Comparison of ENCODE assay signal across 28 mouse cellular contexts in the genomic region with DNA sequence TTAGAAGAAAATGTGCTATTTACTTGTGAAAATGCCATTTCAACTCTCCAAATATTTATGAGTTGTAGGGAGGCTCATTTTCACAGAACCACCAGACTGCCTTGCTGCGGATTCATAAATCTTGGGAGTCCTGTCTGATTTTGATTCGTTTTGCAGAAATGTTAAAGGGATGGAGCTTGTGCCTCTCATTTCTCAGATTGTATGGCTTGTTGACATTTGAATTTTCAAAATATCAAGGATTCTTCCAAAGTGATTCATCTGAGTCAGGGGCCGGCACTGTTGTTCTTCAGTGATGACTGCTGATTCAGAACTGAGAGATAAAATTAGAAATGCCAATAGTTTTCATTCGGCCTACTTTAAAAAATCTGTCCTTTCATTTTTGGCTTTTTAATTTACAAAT. TPM values are rescaled to one million over a fixed set of nuclear protein-coding genes. Genes with fewer than 3 reads are reported as not detected.
DNase-seq lines count a peak whose midpoint lies in the region; ATAC-seq and TF ChIP-seq lines count a peak whose summit lies in the region.
"Had no signal": no experiment of that assay in that cellular context is flagged by ENCODE, and none has a peak within 500 bp of the region (broad histone marks: within the 10 kb centered on the region; RNA-seq: fewer than 3 reads in every experiment).

No protein-coding gene starts in this region.

- no peaks in the 10 kb centered on the region for H3K36me3 ChIP-seq in forebrain, postnatal 0 days (ENCODE audit: insufficient read depth)
- H3K36me3 ChIP-seq in forebrain, embryonic 11.5 days (ENCODE audit: control insufficient read depth, insufficient read depth, low read length): no peaks in the 10 kb centered on the region
- H3K36me3 ChIP-seq in heart, embryonic 10.5 days: no peaks in the 10 kb centered on the region
- H3K36me3 ChIP-seq: embryonic facial prominence, embryonic 15.5 days; forebrain, embryonic 12.5 days; hindbrain, embryonic 12.5 days had no signal

- no peaks in the 10 kb centered on the region for H3K9me3 ChIP-seq in forebrain, postnatal 0 days (ENCODE audit: low read length)
- H3K9me3 ChIP-seq in forebrain, embryonic 11.5 days (ENCODE audit: control insufficient read depth, low read length): no peaks in the 10 kb centered on the region
- no peaks in the 10 kb centered on the region for H3K9me3 ChIP-seq in heart, embryonic 10.5 days
- H3K9me3 ChIP-seq: embryonic facial prominence, embryonic 15.5 days; forebrain, embryonic 12.5 days; hindbrain, embryonic 12.5 days had no signal

- no peak overlapping the region for H3K9ac ChIP-seq in forebrain, postnatal 0 days
- H3K9ac ChIP-seq in forebrain, embryonic 11.5 days (ENCODE audit: low read length): no peak overlapping the region
- H3K9ac ChIP-seq: embryonic facial prominence, embryonic 15.5 days; forebrain, embryonic 12.5 days; hindbrain, embryonic 12.5 days had no signal

- no peaks in the 10 kb centered on the region for H3K27me3 ChIP-seq in forebrain, postnatal 0 days (ENCODE audit: insufficient read depth, low read length)
- H3K27me3 ChIP-seq in forebrain, embryonic 11.5 days (ENCODE audit: control insufficient read depth, insufficient read depth, low read length): no peaks in the 10 kb centered on the region
- no peaks in the 10 kb centered on the region for H3K27me3 ChIP-seq in heart, embryonic 10.5 days (ENCODE audit: insufficient read depth, poor library complexity, severe bottlenecking)
- H3K27me3 ChIP-seq: CH12.LX; embryonic facial prominence, embryonic 15.5 days; forebrain, embryonic 12.5 days; hindbrain, embryonic 12.5 days had no signal

- peak; percentile 27 to 77 for DNase-seq in adrenal gland, adult (ENCODE audit: inconsistent age in 2 of 2, low spot score in 1 of 2)
- no peak for DNase-seq in adrenal gland, postnatal 25 days
- DNase-seq in forebrain, postnatal 0 days: peak; percentile 28
- DNase-seq in forebrain, embryonic 11.5 days (ENCODE audit: low spot score): no peak
- peak; percentile 11 for DNase-seq in 3134 (ENCODE audit: extremely low read depth, insufficient read length, low spot score)
- DNase-seq in brain, adult 2 months (ENCODE audit: low read depth, low spot score): peak; percentile 19
- DNase-seq in heart, embryonic 10.5 days (ENCODE audit: low spot score): no peak
- DNase-seq: cerebellum, adult 11 months; cerebellum, adult 8-10 months; cerebellum, postnatal 14 days; embryo, embryonic 11 days; gastrocnemius, adult 2 months; gastrocnemius, postnatal 25 days; heart, postnatal 10 days; heart, postnatal 4 days had no signal

- H3K4me2 ChIP-seq in forebrain, postnatal 0 days (ENCODE audit: low read depth): no peak overlapping the region
- H3K4me2 ChIP-seq in forebrain, embryonic 11.5 days (ENCODE audit: low read depth, low read length, severe bottlenecking): no peak overlapping the region
- H3K4me2 ChIP-seq: embryonic facial prominence, embryonic 15.5 days; forebrain, embryonic 12.5 days; hindbrain, embryonic 12.5 days had no signal

- H3K27ac ChIP-seq in forebrain, postnatal 0 days (ENCODE audit: low read depth, low read length): no peak overlapping the region
- no peak overlapping the region for H3K27ac ChIP-seq in forebrain, embryonic 11.5 days (ENCODE audit: low read depth, low read length)
- H3K27ac ChIP-seq in heart, embryonic 10.5 days: no peak overlapping the region
- H3K27ac ChIP-seq: embryonic facial prominence, embryonic 15.5 days; forebrain, embryonic 12.5 days; gastrocnemius, adult 2 months; hindbrain, embryonic 12.5 days had no signal

- no peaks in the 10 kb centered on the region for H3K4me1 ChIP-seq in forebrain, postnatal 0 days (ENCODE audit: insufficient read depth)
- H3K4me1 ChIP-seq in forebrain, embryonic 11.5 days (replicated peaks; ENCODE audit: control insufficient read depth, insufficient read depth, low read length): no peaks in the 10 kb centered on the region
- H3K4me1 ChIP-seq in heart, embryonic 10.5 days: peaks cover 5% of the 10 kb centered on the region; the same call in 1 of the 2 replicates
- H3K4me1 ChIP-seq: embryonic facial prominence, embryonic 15.5 days; forebrain, embryonic 12.5 days; hindbrain, embryonic 12.5 days had no signal

- TF ChIP-seq CTCF in forebrain, postnatal 0 days (IDR thresholded peaks at IDR 0.05; ENCODE audit: low read depth): no peak

- WGBS in forebrain, postnatal 0 days: 66% methylated on average over 4 of the region's 4 CpGs
- WGBS in forebrain, embryonic 11.5 days: 83% methylated on average over 4 of the region's 4 CpGs
- WGBS in heart, embryonic 10.5 days: 78% methylated on average over 4 of the region's 4 CpGs

- ATAC-seq in forebrain, postnatal 0 days: peak; percentile 20; the same call in 1 of the 2 replicates
- no peak for ATAC-seq in forebrain, embryonic 11.5 days (replicated peaks; ENCODE audit: low FRiP score)
- ATAC-seq: hindbrain, embryonic 16.5 days; inflammation-experienced regulatory T-cells, adult 6 months; intestine, postnatal 0 days had no signal

- no peak overlapping the region for H3K4me3 ChIP-seq in forebrain, postnatal 0 days (ENCODE audit: low read depth, low read length)
- H3K4me3 ChIP-seq in forebrain, embryonic 11.5 days (ENCODE audit: low read depth, low read length): no peak overlapping the region
- no peak overlapping the region for H3K4me3 ChIP-seq in heart, embryonic 10.5 days
- H3K4me3 ChIP-seq: embryonic facial prominence, embryonic 15.5 days; forebrain, embryonic 12.5 days; gastrocnemius, adult 2 months; hindbrain, embryonic 12.5 days had no signal

RNA-seq across cellular contexts. Expression of a gene that starts 18.6 kb away (rescaled TPM):
- total RNA-seq in adrenal gland, postnatal 25 days (2021): not detected in 2 replicates
- not detected in 2 replicates for total RNA-seq in forebrain, postnatal 0 days (2014; rRNA removed)
- polyA plus RNA-seq in forebrain, postnatal 0 days (2015; fragmentation: Nextera tagmentation; extraction: Ambion mirVana): not detected in 2 replicates
- polyA plus RNA-seq in forebrain, embryonic 11.5 days (2014; fragmentation: Nextera tagmentation; extraction: Ambion mirVana): not detected in 2 replicates
- not detected in 2 replicates for polyA plus RNA-seq in heart, embryonic 10.5 days (2016; fragmentation: Nextera tagmentation; extraction: Ambion mirVana)
- total RNA-seq: CH12.LX; common myeloid progenitor, adult 5-6 weeks; gastrocnemius, adult 2 months; gastrocnemius, postnatal 25 days; granulocyte monocyte progenitor cell, adult 5-6 weeks; heart, postnatal 10 days; heart, postnatal 4 days had no signal
- polyA plus RNA-seq: brain, embryonic 14.5 days; embryonic facial prominence, embryonic 11.5 days; embryonic facial prominence, embryonic 15.5 days; forebrain, embryonic 12.5 days; forebrain, embryonic 16.5 days; heart, embryonic 14.5 days; hindbrain, embryonic 16.5 days; inflammation-experienced regulatory T-cells, adult 6 months; intestine, postnatal 0 days had no signal

Comparison
In these comparisons a context has a peak if more than half of its experiments do, and no peak if none do; other contexts are left out.
1. DNase-seq: peak in adrenal gland, adult (2 of 2), forebrain, postnatal 0 days (single experiment), 3134 (single experiment) and brain, adult 2 months (single experiment); none in adrenal gland, postnatal 25 days (single experiment), forebrain, embryonic 11.5 days (single experiment) and heart, embryonic 10.5 days (single experiment).